In the genomic region with DNA sequence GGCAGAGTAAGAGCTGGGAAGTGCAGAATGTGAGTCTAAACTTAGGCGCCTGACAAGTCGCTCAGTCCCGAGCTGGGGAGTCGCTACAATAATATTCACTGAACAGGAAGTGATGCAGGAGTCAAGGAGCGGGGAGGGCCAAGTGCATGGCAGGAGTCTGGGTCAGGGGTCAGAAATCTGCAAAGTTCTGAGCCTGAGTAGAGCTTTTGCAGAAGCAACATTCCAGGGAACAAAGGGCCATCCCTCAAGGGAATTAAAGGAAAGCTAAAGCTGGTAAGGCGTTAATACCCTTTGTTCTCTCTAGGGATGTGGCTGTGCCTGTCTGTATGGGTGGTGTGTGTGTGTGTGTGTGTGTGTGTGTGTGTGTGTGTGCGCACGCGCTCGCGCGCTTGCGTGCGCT, we compare ENCODE assay signal across 11 mouse cellular contexts. TPM values are rescaled to one million over a fixed set of nuclear protein-coding genes. Genes with fewer than 3 reads are reported as not detected.
DNase-seq lines count a peak whose midpoint lies in the region; ATAC-seq and TF ChIP-seq lines count a peak whose summit lies in the region.
"Had no signal": no experiment of that assay in that cellular context is flagged by ENCODE, and none has a peak within 500 bp of the region (broad histone marks: within the 10 kb centered on the region; RNA-seq: fewer than 3 reads in every experiment).

No protein-coding gene starts in this region.

- TF ChIP-seq POLR2A in kidney, adult 2 months (IDR thresholded peaks at IDR 0.05; ENCODE audit: low read depth, low read length), result no peak

- DNase-seq in heart, embryonic 10.5 days (ENCODE audit: low spot score), result no peak
- no peak for DNase-seq in heart, postnatal 14 days
- peak; percentile 83 for DNase-seq in embryo, embryonic 10.5 days (ENCODE audit: low spot score)
- DNase-seq in kidney, adult 2 months, result peak; percentile 81
- no peak for DNase-seq in right cerebral cortex, postnatal 10 days (ENCODE audit: low spot score in 2 of 2)
- DNase-seq in layer of hippocampus, adult 2 months (ENCODE audit: low spot score in 2 of 2), result no peak
- DNase-seq in gastrocnemius, postnatal 14 days, result no peak
- DNase-seq: thymus, postnatal 4 days had no signal

- intact Hi-C loops in heart, postnatal 14 days (cut with DNase I), result no loop called here
- intact Hi-C loops in gastrocnemius, postnatal 14 days (cut with DNase I; ENCODE audit: low total_unique reads), result no loop called here

- peaks cover 12% of the 10 kb centered on the region for H3K4me1 ChIP-seq in heart, embryonic 10.5 days
- peaks cover 4% of the 10 kb centered on the region; the same call in 1 of the 2 replicates for H3K4me1 ChIP-seq in kidney, adult 2 months (ENCODE audit: control insufficient read depth, insufficient read depth, low read length)
- H3K4me1 ChIP-seq in midbrain, embryonic 13.5 days (replicated peaks), result peaks cover 5% of the 10 kb centered on the region

- H3K9me3 ChIP-seq in heart, embryonic 10.5 days, result no peaks in the 10 kb centered on the region
- no peaks in the 10 kb centered on the region for H3K9me3 ChIP-seq in midbrain, embryonic 13.5 days
- H3K9me3 ChIP-seq: G1E had no signal

- H3K36me3 ChIP-seq in heart, embryonic 10.5 days, result no peaks in the 10 kb centered on the region
- no peaks in the 10 kb centered on the region for H3K36me3 ChIP-seq in kidney, adult 2 months (ENCODE audit: control insufficient read depth, insufficient read depth, low read length)
- H3K36me3 ChIP-seq in midbrain, embryonic 13.5 days, result no peaks in the 10 kb centered on the region
- H3K36me3 ChIP-seq: G1E had no signal

- WGBS in heart, embryonic 10.5 days, result 62% methylated on average over 14 of the region's 14 CpGs
- 61% methylated on average over 14 of the region's 14 CpGs for WGBS in kidney, adult 2 months
- WGBS in midbrain, embryonic 13.5 days, result 51% methylated on average over 14 of the region's 14 CpGs

- H3K4me2 ChIP-seq in midbrain, embryonic 13.5 days (replicated peaks), result no peak overlapping the region

- no peak overlapping the region for H3K9ac ChIP-seq in midbrain, embryonic 13.5 days (replicated peaks)

- ATAC-seq in midbrain, embryonic 13.5 days, result peak; percentile 40; the same call in 1 of the 2 replicates

- H3K4me3 ChIP-seq in heart, embryonic 10.5 days, result no peak overlapping the region
- no peak overlapping the region for H3K4me3 ChIP-seq in kidney, adult 2 months (ENCODE audit: insufficient read depth, low read depth, low read length)
- H3K4me3 ChIP-seq in midbrain, embryonic 13.5 days (replicated peaks), result no peak overlapping the region
- H3K4me3 ChIP-seq in layer of hippocampus, adult 2 months, result no peak overlapping the region
- H3K4me3 ChIP-seq: erythroblast, embryonic 14.5 days had no signal

- peak overlapping the region; percentile 65 for H3K27ac ChIP-seq in heart, embryonic 10.5 days
- peak overlapping the region; percentile 36; the same call in 1 of the 2 replicates for H3K27ac ChIP-seq in kidney, adult 2 months (ENCODE audit: insufficient read depth, low read depth, low read length)
- H3K27ac ChIP-seq in midbrain, embryonic 13.5 days, result no peak overlapping the region
- H3K27ac ChIP-seq in layer of hippocampus, adult 2 months, result no peak overlapping the region

- H3K27me3 ChIP-seq in heart, embryonic 10.5 days (ENCODE audit: insufficient read depth, poor library complexity, severe bottlenecking), result no peaks in the 10 kb centered on the region
- no peaks in the 10 kb centered on the region for H3K27me3 ChIP-seq in kidney, adult 2 months (replicated peaks; ENCODE audit: control insufficient read depth, insufficient read depth, low read length)
- H3K27me3 ChIP-seq in midbrain, embryonic 13.5 days, result no peaks in the 10 kb centered on the region

- no peak for TF ChIP-seq CTCF in kidney, adult 2 months (conservative IDR thresholded peaks at IDR 0.05; ENCODE audit: insufficient read depth, insufficient read length, low read depth, low read length)
- TF ChIP-seq CTCF in layer of hippocampus, adult 2 months (conservative IDR thresholded peaks at IDR 0.05), result no peak

RNA-seq across cellular contexts. Expression of gene Gm9887, which starts 52.7 kb away (rescaled TPM):
- polyA plus RNA-seq in heart, embryonic 10.5 days (2016; fragmentation: Nextera tagmentation; extraction: Ambion mirVana), result 0.95 and 1.8 TPM in 2 replicates
- total RNA-seq in heart, postnatal 14 days (2021), result 1 to 10 TPM in 1 of 2 experiments, not detected in 1; 1.1 TPM
- polyA plus RNA-seq in kidney, adult 2 months (2012; rRNA removed), result 0.94 and 1.4 TPM in 2 replicates
- polyA plus RNA-seq in midbrain, embryonic 13.5 days (2015; fragmentation: Nextera tagmentation; extraction: Ambion mirVana), result 0.72 and 1.5 TPM in 2 replicates
- 1 to 10 TPM in 1 of 2 experiments, under 1 TPM in 1; 0.61 to 1.1 TPM for total RNA-seq in layer of hippocampus, adult 2 months (2021)
- under 1 TPM in 1 of 2 experiments, not detected in 1; 0.37 TPM for total RNA-seq in gastrocnemius, postnatal 14 days (2021)

RNA-seq across cellular contexts. Expression of gene Arf6, which starts 53.0 kb away (rescaled TPM):
- polyA plus RNA-seq in heart, embryonic 10.5 days (2016; fragmentation: Nextera tagmentation; extraction: Ambion mirVana), result 37.1 and 50.4 TPM in 2 replicates
- total RNA-seq in heart, postnatal 14 days (2021), result 10 to 100 TPM; 51.8 to 57.0 TPM
- polyA plus RNA-seq in kidney, adult 2 months (2012; rRNA removed), result 90.7 and 95.6 TPM in 2 replicates
- 23.9 and 27.8 TPM in 2 replicates for polyA plus RNA-seq in midbrain, embryonic 13.5 days (2015; fragmentation: Nextera tagmentation; extraction: Ambion mirVana)
- 10 to 100 TPM; 50.1 to 50.3 TPM for total RNA-seq in layer of hippocampus, adult 2 months (2021)
- total RNA-seq in gastrocnemius, postnatal 14 days (2021), result 10 to 100 TPM; 29.7 to 36.3 TPM

Comparison
In these comparisons a context has a peak if more than half of its experiments do, and no peak if none do; other contexts are left out.
1. DNase-seq: peak in embryo, embryonic 10.5 days (single experiment) and kidney, adult 2 months (single experiment); none in heart, embryonic 10.5 days (single experiment), heart, postnatal 14 days (0 of 2), right cerebral cortex, postnatal 10 days (0 of 2), layer of hippocampus, adult 2 months (0 of 2) and gastrocnemius, postnatal 14 days (single experiment).
2. H3K27ac ChIP-seq: peak in heart, embryonic 10.5 days (single experiment) and kidney, adult 2 months (single experiment); none in midbrain, embryonic 13.5 days (single experiment) and layer of hippocampus, adult 2 months (single experiment).